Mouse (Mus musculus): ENCODE data around the gene Stk11.

- TF ChIP-seq CTCF (conservative IDR thresholded peaks at IDR 0.05 in 1 of 2, IDR thresholded peaks at IDR 0.05 in 1 of 2; ENCODE audit: low read depth in 2 of 2, low read length in 2 of 2) (peak; percentile 82 to 96), ZMIZ1 (IDR thresholded peaks at IDR 0.05; ENCODE audit: low read depth, low read length) (no peak), JUN (IDR thresholded peaks at IDR 0.05; ENCODE audit: insufficient read depth, low read depth, low read length) (no peak)
These were observed 990 bp upstream of the Stk11 start for GRCm38 (mm10) chr10:80114341-80115284.

Data from CH12.LX (cell line).